Mouse (Mus musculus) spleen, postnatal 0 days (tissue): ENCODE data around the gene Gdf11. TPM values are rescaled to one million over a fixed set of nuclear protein-coding genes. Genes with fewer than 3 reads are reported as not detected.

ENCODE experiments used
- polyA plus RNA-seq: library from polyadenylated mRNA; unstranded; fragments of >200 nt; fragmentation: Nextera tagmentation; extraction: Ambion mirVana; gene quantifications from 2 replicates; pipeline ENCODE4 v1.2.1, GENCODE M21; 2015

Gdf11 gene
- polyA plus RNA-seq, result 0.82 and 1.2 TPM in 2 replicates

GRCm38 (mm10) chr10:128891296-128892094 is at the start of gene Gdf11:
Gdf11 (minus strand) TSS chr10:128891718.

GRCm38 (mm10) chr10:128933574-128933973 is 42.1 kb upstream of the Gdf11 start, which contains the start of gene Itga7:
Itga7 (plus strand) TSS chr10:128933818.

DNA sequence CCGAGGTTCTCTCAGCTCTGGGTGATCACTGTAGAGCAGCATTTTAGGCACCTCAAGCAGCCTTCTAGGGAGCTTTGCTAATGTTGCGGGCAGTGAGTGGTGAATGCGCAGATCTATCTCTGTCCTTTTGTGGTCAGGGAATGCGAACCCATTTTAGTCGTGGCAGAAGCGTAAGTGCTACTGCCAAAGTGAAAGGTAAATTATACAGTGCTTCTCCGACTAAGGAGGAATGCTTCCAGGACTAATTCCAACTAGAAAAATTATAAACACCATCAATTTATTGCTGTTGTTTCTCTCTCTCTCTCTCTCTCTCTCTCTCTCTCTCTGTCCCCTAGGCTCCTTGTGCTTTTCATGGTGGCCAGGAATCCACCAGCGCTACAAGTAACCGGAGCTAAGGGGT is 32.4 kb upstream of the Gdf11 start, which contains the start of gene Bloc1s1:
Gene Bloc1s1 (minus strand): TSS at position 101 of the 400 bp plus-strand sequence.

DNA sequence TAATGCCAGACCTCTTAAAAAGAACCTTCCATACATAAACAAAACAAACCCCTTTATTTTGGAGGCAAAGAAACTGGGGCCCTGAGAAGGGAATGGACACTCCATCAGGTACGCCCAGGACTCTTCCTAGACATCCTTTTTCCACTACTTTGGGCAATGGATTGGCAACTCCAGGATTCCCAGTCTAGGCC is 31.2 kb upstream of the Gdf11 start, which contains the start of gene Rdh5:
Gene Rdh5 (minus strand): TSS at position 67 of the 191 bp plus-strand sequence.

DNA sequence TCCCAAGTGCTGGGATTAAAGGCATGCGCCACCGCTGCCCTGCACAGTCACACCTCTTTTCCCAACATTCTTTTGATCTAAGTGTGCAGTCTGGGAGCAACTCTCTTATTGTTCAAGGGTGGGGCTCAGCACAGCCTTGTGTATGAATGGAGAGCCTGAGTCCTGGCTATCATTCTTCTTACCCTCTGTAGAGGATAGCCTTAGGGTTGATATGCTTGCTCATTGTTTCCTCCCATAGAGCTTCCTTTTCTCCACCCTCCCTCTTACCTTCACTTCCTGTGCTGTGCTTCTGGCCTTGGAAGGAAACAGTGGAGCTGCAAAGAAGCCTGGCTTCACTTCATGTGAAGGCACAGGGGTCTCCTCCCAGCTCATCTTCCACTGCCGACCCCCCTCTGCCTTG is 9.2 kb upstream of the Gdf11 start, which contains the start of gene Cd63:
Gene Cd63 (plus strand): TSS at position 292 of the 400 bp plus-strand sequence.

Other genes with a start within 250 kb of the Gdf11 start
- gene Ikzf4, start 245.7 kb downstream of the Gdf11 start, polyA plus RNA-seq, result 0.34 and 0.95 TPM in 2 replicates
- gene Suox, start 217.6 kb downstream of the Gdf11 start, polyA plus RNA-seq, result 2.7 and 3.1 TPM in 2 replicates
- gene Rab5b, start 195.5 kb downstream of the Gdf11 start, polyA plus RNA-seq, result 28.3 and 31.8 TPM in 2 replicates
- 0.48 and 0.61 TPM in 2 replicates for gene Pmel, start 187.5 kb downstream of the Gdf11 start, polyA plus RNA-seq
- 69.6 and 73.1 TPM in 2 replicates for gene Cdk2, start 186.7 kb downstream of the Gdf11 start, polyA plus RNA-seq
- gene Dgka, start 146.9 kb downstream of the Gdf11 start, polyA plus RNA-seq, result 3.3 and 5.3 TPM in 2 replicates
- gene Pym1, start 143.8 kb downstream of the Gdf11 start, polyA plus RNA-seq, result 23.9 and 26.6 TPM in 2 replicates
- gene Mmp19, start 100.8 kb downstream of the Gdf11 start, polyA plus RNA-seq, result 0.67 and 1.2 TPM in 2 replicates
- 21.1 and 26.6 TPM in 2 replicates for gene Dnajc14, start 87.7 kb downstream of the Gdf11 start, polyA plus RNA-seq
- 3.9 and 6.1 TPM in 2 replicates for gene Tmem198b, start 87.3 kb downstream of the Gdf11 start, polyA plus RNA-seq
- 118 and 139 TPM in 2 replicates for gene Sarnp, start 74.4 kb downstream of the Gdf11 start, polyA plus RNA-seq
- gene Ormdl2, start 70.1 kb downstream of the Gdf11 start, polyA plus RNA-seq, result 68.8 and 73.7 TPM in 2 replicates
- 240 and 284 TPM in 2 replicates for gene Cd63, start 9.3 kb upstream of the Gdf11 start, polyA plus RNA-seq
- 4.8 and 5.9 TPM in 2 replicates for gene Rdh5, start 31.2 kb upstream of the Gdf11 start, polyA plus RNA-seq
- gene Bloc1s1, start 32.3 kb upstream of the Gdf11 start, polyA plus RNA-seq, result 116 and 145 TPM in 2 replicates
- 2.5 and 3.2 TPM in 2 replicates for gene Itga7, start 42.1 kb upstream of the Gdf11 start, polyA plus RNA-seq
- 0.10 TPM in 1 of 2 replicates, not detected in the other for gene Mettl7b, start 69.3 kb upstream of the Gdf11 start, polyA plus RNA-seq
- gene Olfr9, start 97.7 kb upstream of the Gdf11 start, polyA plus RNA-seq, result not detected in 2 replicates
- not detected in 2 replicates for gene Olfr763, start 119.1 kb upstream of the Gdf11 start, polyA plus RNA-seq
- gene Olfr764-ps1, start 148.2 kb upstream of the Gdf11 start, polyA plus RNA-seq, result not detected in 2 replicates
- gene Olfr765, start 158.3 kb upstream of the Gdf11 start, polyA plus RNA-seq, result not detected in 2 replicates
- not detected in 2 replicates for gene Olfr766-ps1, start 177.3 kb upstream of the Gdf11 start, polyA plus RNA-seq
- gene Olfr767, start 191.2 kb upstream of the Gdf11 start, polyA plus RNA-seq, result not detected in 2 replicates
- gene Olfr768, start 207.7 kb upstream of the Gdf11 start, polyA plus RNA-seq, result not detected in 2 replicates
- gene Olfr769, start 226.1 kb upstream of the Gdf11 start, polyA plus RNA-seq, result not detected in 2 replicates
- not detected in 2 replicates for gene Olfr770, start 247.3 kb upstream of the Gdf11 start, polyA plus RNA-seq